11 mouse cellular contexts compared by ENCODE assay signal in genomic region chr5:119400223-119400935, GRCm38 (mm10).
DNase-seq lines count a peak whose midpoint lies in the region; ATAC-seq and TF ChIP-seq lines count a peak whose summit lies in the region.
"Had no signal": no experiment of that assay in that cellular context is flagged by ENCODE, and none has a peak within 500 bp of the region (broad histone marks: within the 10 kb centered on the region; RNA-seq: fewer than 3 reads in every experiment).

No protein-coding gene starts in this region.

- DNase-seq in heart, adult 2 months: peak in 1 of 2 experiments; percentile 16
- no peak for DNase-seq in heart, adult 8-10 months (ENCODE audit: low spot score)
- peak; percentile 69 for DNase-seq in embryonic facial prominence, embryonic 11.5 days (ENCODE audit: low spot score)
- DNase-seq in kidney, postnatal 0 days (ENCODE audit: low spot score): peak; percentile 79
- DNase-seq in retina, embryonic 14.5 days (ENCODE audit: low spot score): peak; percentile 31
- no peak for DNase-seq in cerebellum, adult 8-10 months
- DNase-seq in cerebellum, adult 11-12 months: no peak
- no peak for DNase-seq in adrenal gland, postnatal 10 days
- DNase-seq: gastrocnemius, postnatal 14 days had no signal

- no peak for TF ChIP-seq CTCF in heart, adult 2 months (IDR thresholded peaks at IDR 0.05)
- no peak for TF ChIP-seq CTCF in kidney, postnatal 0 days (IDR thresholded peaks at IDR 0.05; ENCODE audit: low read depth)

- no peaks in the 10 kb centered on the region for H3K4me1 ChIP-seq in heart, adult 2 months (ENCODE audit: control insufficient read depth, insufficient read depth, low read length)
- peaks cover 5% of the 10 kb centered on the region for H3K4me1 ChIP-seq in embryonic facial prominence, embryonic 11.5 days (ENCODE audit: control insufficient read depth, insufficient read depth, low read length)
- no peaks in the 10 kb centered on the region for H3K4me1 ChIP-seq in kidney, postnatal 0 days (replicated peaks; ENCODE audit: insufficient read depth, low read length)
- H3K4me1 ChIP-seq: liver, embryonic 15.5 days had no signal

- intact Hi-C loops in heart, adult 2 months (cut with DNase I): loop anchor here (10.0 kb wide), 1 partner anchor 284 kb away; no protein-coding TSS in a partner anchor

- H3K4me2 ChIP-seq in embryonic facial prominence, embryonic 11.5 days (ENCODE audit: low read depth, low read length): no peak overlapping the region
- no peak overlapping the region for H3K4me2 ChIP-seq in kidney, postnatal 0 days (ENCODE audit: low read length)
- H3K4me2 ChIP-seq: liver, embryonic 15.5 days had no signal

- H3K9me3 ChIP-seq in embryonic facial prominence, embryonic 11.5 days (replicated peaks; ENCODE audit: control insufficient read depth, low read length): no peaks in the 10 kb centered on the region
- H3K9me3 ChIP-seq in kidney, postnatal 0 days (replicated peaks; ENCODE audit: low read length): no peaks in the 10 kb centered on the region
- H3K9me3 ChIP-seq: liver, embryonic 15.5 days had no signal

- ATAC-seq in embryonic facial prominence, embryonic 11.5 days (replicated peaks; ENCODE audit: insufficient number of reproducible peaks, low FRiP score, low TSS enrichment, low read depth): no peak
- ATAC-seq in kidney, postnatal 0 days (replicated peaks; ENCODE audit: low FRiP score, low read depth): no peak
- ATAC-seq: CD4-positive, CD25-positive, alpha-beta regulatory T cell, adult 4 months had no signal

- no peaks in the 10 kb centered on the region for H3K27me3 ChIP-seq in heart, adult 2 months (ENCODE audit: control insufficient read depth, insufficient read depth, low read length)
- H3K27me3 ChIP-seq in embryonic facial prominence, embryonic 11.5 days (ENCODE audit: control insufficient read depth, insufficient read depth, low read length): no peaks in the 10 kb centered on the region
- H3K27me3 ChIP-seq in kidney, postnatal 0 days (ENCODE audit: insufficient read depth, low read length): no peaks in the 10 kb centered on the region
- H3K27me3 ChIP-seq: liver, embryonic 15.5 days had no signal

- H3K79me2 ChIP-seq in heart, adult 2 months (replicated peaks; ENCODE audit: control insufficient read depth, insufficient read depth, low read length): no peaks in the 10 kb centered on the region

- H3K9ac ChIP-seq in heart, adult 2 months (ENCODE audit: low read depth, low read length): peak overlapping the region; percentile 36; the same call in 1 of the 2 replicates
- peak overlapping the region; percentile 26; the same call in 1 of the 2 replicates for H3K9ac ChIP-seq in embryonic facial prominence, embryonic 11.5 days (replicated peaks; ENCODE audit: low read length)
- no peak overlapping the region for H3K9ac ChIP-seq in kidney, postnatal 0 days (ENCODE audit: low read depth, low read length)
- H3K9ac ChIP-seq: liver, embryonic 15.5 days had no signal

- WGBS in heart, adult 2 months: 26% methylated on average over 6 of the region's 6 CpGs
- WGBS in embryonic facial prominence, embryonic 11.5 days: 6% methylated on average over 6 of the region's 6 CpGs
- WGBS in kidney, postnatal 0 days: 25% methylated on average over 6 of the region's 6 CpGs

- TF ChIP-seq EP300 in heart, adult 2 months (IDR thresholded peaks at IDR 0.05; ENCODE audit: insufficient read depth, low read depth, low read length): no peak

- no peaks in the 10 kb centered on the region for H3K36me3 ChIP-seq in heart, adult 2 months (ENCODE audit: control insufficient read depth, insufficient read depth, low read length)
- no peaks in the 10 kb centered on the region for H3K36me3 ChIP-seq in embryonic facial prominence, embryonic 11.5 days (replicated peaks; ENCODE audit: control insufficient read depth, insufficient read depth, low read depth, low read length)
- H3K36me3 ChIP-seq in kidney, postnatal 0 days (ENCODE audit: insufficient read depth, low read length): no peaks in the 10 kb centered on the region
- H3K36me3 ChIP-seq: liver, embryonic 15.5 days had no signal

- no peak overlapping the region for H3K4me3 ChIP-seq in heart, adult 2 months
- no peak overlapping the region for H3K4me3 ChIP-seq in embryonic facial prominence, embryonic 11.5 days (ENCODE audit: low read depth, low read length)
- H3K4me3 ChIP-seq in kidney, postnatal 0 days (replicated peaks; ENCODE audit: low read depth, low read length): no peak overlapping the region
- H3K4me3 ChIP-seq: liver, embryonic 15.5 days had no signal

- TF ChIP-seq POLR2A in heart, adult 2 months (IDR thresholded peaks at IDR 0.05; ENCODE audit: insufficient read depth, low read depth, low read length): no peak

- peak overlapping the region; percentile 38 for H3K27ac ChIP-seq in heart, adult 2 months
- H3K27ac ChIP-seq in embryonic facial prominence, embryonic 11.5 days (replicated peaks; ENCODE audit: low read depth, low read length): peak overlapping the region; percentile 35
- peak overlapping the region; percentile 76 for H3K27ac ChIP-seq in kidney, postnatal 0 days
- H3K27ac ChIP-seq: liver, embryonic 15.5 days had no signal

Comparison
In these comparisons a context has a peak if more than half of its experiments do, and no peak if none do; other contexts are left out.
1. DNase-seq: peak in embryonic facial prominence, embryonic 11.5 days (single experiment), kidney, postnatal 0 days (single experiment) and retina, embryonic 14.5 days (single experiment); none in heart, adult 8-10 months (single experiment), cerebellum, adult 8-10 months (single experiment), cerebellum, adult 11-12 months (single experiment) and adrenal gland, postnatal 10 days (single experiment).
2. Peak in every context shown above with its lines, with median percentiles within 50 percentile points of each other: H3K27ac ChIP-seq.